Mouse (Mus musculus) intestine, embryonic 15.5 days (tissue): ENCODE data around the gene Dusp6. TPM values are rescaled to one million over a fixed set of nuclear protein-coding genes. Genes with fewer than 3 reads are reported as not detected.

Source experiments
- ATAC-seq: fragments of 200-750 bp; cut with Nextera tagmentation; 2 replicates; pipeline ENCODE4 v1.8.0; 2017; ENCODE audit warnings: moderate TSS enrichment, moderate library complexity
- H3K27ac ChIP-seq: fragments of 300-500 bp; sonication (generic); 2 replicates; pipeline ENCODE4 v1.5.1; 2015; ENCODE audit warnings: mild to moderate bottlenecking, inconsistent platforms
- H3K27me3 ChIP-seq: fragments of 300-500 bp; sonication (generic); replicated peaks from 2 replicates; pipeline ENCODE4 v1.6.1; 2015; ENCODE audit warnings: inconsistent platforms
- H3K36me3 ChIP-seq: fragments of 300-500 bp; sonication (generic); 2 replicates; pipeline ENCODE4 v1.6.1; 2015; ENCODE audit warnings: inconsistent platforms
- H3K4me1 ChIP-seq: fragments of 300-500 bp; sonication (generic); replicated peaks from 2 replicates; pipeline ENCODE4 v1.6.1; 2015; ENCODE audit warnings: inconsistent platforms
- H3K4me2 ChIP-seq: fragments of 300-500 bp; sonication (generic); replicated peaks from 2 replicates; pipeline ENCODE4 v1.6.1; 2015; ENCODE audit warnings: mild to moderate bottlenecking, inconsistent platforms
- H3K4me3 ChIP-seq: fragments of 300-500 bp; sonication (generic); replicated peaks from 2 replicates; pipeline ENCODE4 v1.5.1; 2015; ENCODE audit warnings: inconsistent platforms
- H3K9ac ChIP-seq: fragments of 300-500 bp; sonication (generic); 2 replicates; pipeline ENCODE4 v1.6.1; 2015; ENCODE audit warnings: inconsistent platforms
- H3K9me3 ChIP-seq: fragments of 300-500 bp; sonication (generic); 2 replicates; pipeline ENCODE4 v1.6.1; 2016; ENCODE audit warnings: inconsistent platforms
- WGBS: fragments of 180-500 bp; shearing (Covaris S2); methylation state at CpG from one replicate; pipeline ENCODE4 v1.1.7; 2015; 5-methylcytosine and 5-hydroxymethylcytosine counted together
- polyA plus RNA-seq: library from polyadenylated mRNA; unstranded; fragments of >200 nt; fragmentation: Nextera tagmentation; extraction: Ambion mirVana; gene quantifications from 2 replicates; pipeline ENCODE4 v1.2.1, GENCODE M21; 2015

The Dusp6 gene
- polyA plus RNA-seq, 1 experiment from 2014 or later, result 38.1 TPM

DNA sequence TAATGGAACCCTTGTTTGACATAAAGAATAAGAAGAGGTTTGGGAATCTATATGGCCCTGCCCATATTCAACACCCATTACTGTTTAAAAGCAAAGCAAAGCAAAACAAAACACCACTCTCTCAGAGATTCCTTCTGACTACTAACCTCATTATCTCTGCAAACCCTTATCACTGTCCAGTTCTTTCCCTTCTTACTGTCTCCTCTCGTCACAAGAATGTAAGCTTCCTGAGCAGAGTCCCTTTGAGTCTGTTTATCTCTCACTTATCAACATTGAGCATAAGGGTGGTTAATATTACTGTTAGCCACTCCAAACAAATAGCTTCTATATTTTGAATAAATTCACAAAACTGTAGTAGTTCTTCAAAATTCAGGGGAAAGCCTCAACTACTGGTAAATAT lies 48.9 kb downstream of the Dusp6 start:
- Histone ChIP-seq H3K4me2 (no peak overlapping the region), H3K9ac (no peak overlapping the region), H3K9me3 (no peaks in the 10 kb centered on the region), H3K27ac (no peak overlapping the region), H3K27me3 (no peaks in the 10 kb centered on the region), H3K4me1 (no peaks in the 10 kb centered on the region), H3K36me3 (no peaks in the 10 kb centered on the region), H3K4me3 (no peak overlapping the region)
- no peak for ATAC-seq
- WGBS, result 56% methylated on average over 1 of the region's 1 CpGs

DNA sequence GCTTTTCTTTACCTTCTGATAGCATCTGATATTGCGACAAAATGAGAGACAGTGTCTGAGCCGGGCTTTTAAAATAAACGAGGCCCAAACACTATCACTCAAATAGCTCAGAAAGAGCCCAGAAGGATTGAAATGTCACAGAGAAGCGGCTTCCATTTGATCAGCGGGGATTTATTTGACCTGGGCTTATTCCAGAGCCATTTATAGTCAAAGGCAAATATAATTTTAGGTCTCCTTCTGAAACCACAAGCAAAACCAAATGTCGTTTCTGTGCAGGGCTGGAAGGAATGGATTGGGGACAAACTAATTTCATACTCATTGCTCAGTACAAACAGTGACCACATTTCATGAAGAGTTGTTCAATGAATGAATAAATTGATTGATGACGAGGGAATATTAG lies 51.3 kb downstream of the Dusp6 start:
- no peak overlapping the region for H3K4me2 ChIP-seq
- H3K27ac ChIP-seq, result no peak overlapping the region
- H3K9me3 ChIP-seq, result no peaks in the 10 kb centered on the region
- ATAC-seq, result no peak
- no peak overlapping the region for H3K4me3 ChIP-seq
- no peaks in the 10 kb centered on the region for H3K27me3 ChIP-seq
- no peaks in the 10 kb centered on the region for H3K4me1 ChIP-seq
- 46% methylated on average over 7 of the region's 7 CpGs for WGBS
- H3K36me3 ChIP-seq, result no peaks in the 10 kb centered on the region
- H3K9ac ChIP-seq, result no peak overlapping the region

GRCm38 (mm10) chr10:99317057-99317456 lies 54.0 kb downstream of the Dusp6 start:
- H3K4me1 ChIP-seq, result no peaks in the 10 kb centered on the region
- ATAC-seq, result no peak

More at GRCm38 (mm10) chr10:99317057-99317456, 54.0 kb downstream of the Dusp6 start:
- Histone ChIP-seq H3K4me2 (no peak overlapping the region), H3K9ac (no peak overlapping the region), H3K9me3 (no peaks in the 10 kb centered on the region), H3K4me3 (no peak overlapping the region), H3K27me3 (no peaks in the 10 kb centered on the region), H3K36me3 (no peaks in the 10 kb centered on the region), H3K27ac (no peak overlapping the region)

Other genes with a start within 250 kb of the Dusp6 start
- gene Poc1b, start 156.2 kb upstream of the Dusp6 start, polyA plus RNA-seq, result 21.2 and 23.3 TPM in 2 replicates
- gene Galnt4, start 155.1 kb upstream of the Dusp6 start, polyA plus RNA-seq, result 20.0 and 21.7 TPM in 2 replicates
- gene Phxr2, start 136.9 kb upstream of the Dusp6 start, polyA plus RNA-seq, result not detected in 2 replicates